Mouse (Mus musculus): Measurements from ENCODE around the gene Aaed1. TPM values are rescaled to one million over a fixed set of nuclear protein-coding genes. Genes with fewer than 3 reads are reported as not detected.

Aaed1 gene
- polyA plus RNA-seq, 1 experiment from 2014 or later = 7.9 TPM

DNA sequence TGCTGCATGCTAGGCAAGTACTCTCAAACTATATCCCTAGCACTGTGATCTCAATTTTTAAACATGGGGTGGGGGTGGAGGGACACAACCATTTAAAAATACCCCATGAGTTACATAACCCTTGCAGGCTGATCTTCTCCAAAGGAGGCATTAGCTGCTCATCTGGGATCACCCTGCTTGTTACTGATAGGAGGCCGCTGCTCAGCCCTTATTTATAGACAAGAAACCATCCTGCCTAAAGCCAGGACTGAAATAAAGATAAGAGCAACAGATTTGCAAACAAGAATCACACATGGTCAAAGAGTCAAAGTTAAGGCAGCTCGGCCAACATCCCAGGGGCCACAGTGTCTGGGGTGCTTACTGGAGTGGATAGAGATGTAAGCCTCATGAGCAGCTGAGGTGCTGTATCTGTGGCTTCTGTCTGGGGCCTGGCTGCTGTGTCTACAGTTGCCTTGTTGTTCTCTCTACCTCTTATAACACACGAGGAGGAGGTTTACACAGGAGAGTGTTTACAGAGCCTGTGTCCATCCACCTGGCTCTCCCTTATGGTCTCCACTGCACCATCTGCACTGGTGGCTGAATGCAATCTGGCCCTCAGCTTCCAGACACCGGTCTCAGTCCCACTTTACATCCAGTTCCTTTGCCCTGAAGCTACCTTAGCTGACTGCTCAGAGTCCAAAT, 75.4 kb downstream of the Aaed1 start:
- ATAC-seq (peak; percentile 40; the same call in 1 of the 2 replicates), DNase-seq (ENCODE audit: low spot score) (no peak)
- no peaks in the 10 kb centered on the region for H3K27me3 ChIP-seq (replicated peaks; ENCODE audit: control insufficient read depth, insufficient read depth, low read length)
- H3K4me1 ChIP-seq (ENCODE audit: control insufficient read depth, insufficient read depth, low read length) = no peaks in the 10 kb centered on the region
- H3K4me2 ChIP-seq (ENCODE audit: low read length) = no peak overlapping the region
- no peak overlapping the region for H3K9ac ChIP-seq (ENCODE audit: low read length)
- WGBS = 73% methylated on average over 4 of the region's 4 CpGs
- H3K4me3 ChIP-seq (ENCODE audit: low read depth, low read length) = no peak overlapping the region
- H3K27ac ChIP-seq (ENCODE audit: low read depth, low read length) = no peak overlapping the region
- H3K36me3 ChIP-seq (ENCODE audit: control insufficient read depth, insufficient read depth, low read length) = no peaks in the 10 kb centered on the region
- H3K9me3 ChIP-seq (replicated peaks; ENCODE audit: control insufficient read depth, low read length) = no peaks in the 10 kb centered on the region

DNA sequence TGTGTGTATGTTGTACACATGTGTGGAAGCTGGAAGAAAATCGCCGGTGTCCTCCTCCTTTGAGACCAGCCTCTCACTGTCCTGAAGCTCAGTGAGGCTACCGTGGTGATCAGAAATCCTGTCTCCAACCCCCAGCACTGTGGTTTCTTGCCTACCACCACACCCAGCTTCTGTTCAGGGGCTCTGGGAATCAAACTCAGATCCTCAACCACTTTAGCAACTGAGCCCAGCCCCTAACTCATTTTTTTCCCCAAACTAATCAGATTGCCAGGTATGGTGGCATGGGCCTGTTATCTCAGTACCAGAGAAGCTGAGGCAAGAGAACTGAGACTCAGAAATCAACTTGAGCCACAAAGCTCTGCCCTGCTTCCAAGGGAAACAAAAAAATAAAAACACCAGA, 76.7 kb downstream of the Aaed1 start:
- Histone ChIP-seq H3K9ac (ENCODE audit: low read length) (no peak overlapping the region), H3K27ac (ENCODE audit: low read depth, low read length) (no peak overlapping the region), H3K27me3 (replicated peaks; ENCODE audit: control insufficient read depth, insufficient read depth, low read length) (no peaks in the 10 kb centered on the region), H3K9me3 (replicated peaks; ENCODE audit: control insufficient read depth, low read length) (no peaks in the 10 kb centered on the region), H3K4me1 (ENCODE audit: control insufficient read depth, insufficient read depth, low read length) (no peaks in the 10 kb centered on the region), H3K36me3 (ENCODE audit: control insufficient read depth, insufficient read depth, low read length) (no peaks in the 10 kb centered on the region), H3K4me2 (ENCODE audit: low read length) (no peak overlapping the region), H3K4me3 (ENCODE audit: low read depth, low read length) (no peak overlapping the region)
- DNase-seq (ENCODE audit: low spot score) (no peak), ATAC-seq (no peak)
- WGBS = 83% methylated on average over 3 of the region's 3 CpGs

DNA sequence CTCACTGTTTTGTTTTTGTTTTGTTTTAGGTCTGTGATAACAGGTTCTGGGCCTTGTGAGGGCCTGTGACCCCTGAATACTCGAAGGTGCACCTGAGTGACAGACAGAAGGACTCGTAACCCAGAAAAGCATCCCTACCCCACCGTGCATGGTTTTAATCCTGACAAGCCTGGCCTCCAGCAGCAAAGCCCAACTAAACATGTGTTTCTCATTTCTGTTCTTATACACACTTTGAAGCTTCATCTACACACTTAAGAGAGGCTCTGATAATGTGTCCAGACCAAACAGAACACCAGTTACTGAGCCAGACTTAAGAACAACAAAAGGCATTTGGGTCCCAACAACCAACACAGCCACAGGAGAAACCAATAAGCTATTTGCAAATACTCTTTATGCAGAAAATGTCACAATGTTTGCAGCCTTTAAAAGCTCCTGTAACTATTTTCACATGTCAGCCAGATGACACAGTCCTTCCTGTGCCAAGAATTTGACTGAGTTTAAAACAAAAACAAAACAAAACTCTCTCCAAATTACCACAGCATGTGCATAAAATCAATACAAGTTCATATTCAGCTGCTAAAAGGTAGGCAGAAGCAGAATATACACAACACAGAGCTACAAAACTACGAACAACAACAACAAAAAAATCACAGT, 77.3 kb downstream of the Aaed1 start:
- WGBS = 76% methylated on average over 4 of the region's 4 CpGs
- H3K9me3 ChIP-seq (replicated peaks; ENCODE audit: control insufficient read depth, low read length) = no peaks in the 10 kb centered on the region
- ATAC-seq (no peak), DNase-seq (ENCODE audit: low spot score) (peak; percentile 40)
- no peak overlapping the region for H3K4me2 ChIP-seq (ENCODE audit: low read length)
- H3K4me3 ChIP-seq (ENCODE audit: low read depth, low read length) = no peak overlapping the region
- H3K27ac ChIP-seq (ENCODE audit: low read depth, low read length) = no peak overlapping the region
- no peaks in the 10 kb centered on the region for H3K36me3 ChIP-seq (ENCODE audit: control insufficient read depth, insufficient read depth, low read length)
- no peaks in the 10 kb centered on the region for H3K27me3 ChIP-seq (replicated peaks; ENCODE audit: control insufficient read depth, insufficient read depth, low read length)
- no peaks in the 10 kb centered on the region for H3K4me1 ChIP-seq (ENCODE audit: control insufficient read depth, insufficient read depth, low read length)
- H3K9ac ChIP-seq (ENCODE audit: low read length) = no peak overlapping the region

DNA sequence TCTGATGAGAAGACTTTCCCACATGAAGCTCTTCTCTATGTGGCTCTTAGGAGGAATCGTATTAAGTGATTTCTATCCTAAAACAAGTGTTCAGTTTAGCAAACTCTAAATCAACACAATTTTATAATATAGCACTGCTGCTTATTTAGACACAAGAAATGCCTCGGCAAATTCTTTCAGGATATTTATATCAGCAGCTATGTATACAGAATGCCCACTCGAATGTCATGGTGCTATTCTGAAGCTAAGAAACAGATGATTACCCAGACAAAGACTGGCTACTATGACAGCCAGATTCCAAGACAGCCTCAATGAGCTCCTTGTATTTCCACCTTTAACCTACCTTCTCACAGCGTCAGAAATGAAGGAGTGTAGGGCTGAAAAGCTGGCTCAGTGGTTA, 79.4 kb downstream of the Aaed1 start:
- H3K27me3 ChIP-seq (replicated peaks; ENCODE audit: control insufficient read depth, insufficient read depth, low read length) = no peaks in the 10 kb centered on the region
- DNase-seq (ENCODE audit: low spot score) = no peak
- WGBS = 85% methylated on average over 4 of the region's 4 CpGs
- no peaks in the 10 kb centered on the region for H3K4me1 ChIP-seq (ENCODE audit: control insufficient read depth, insufficient read depth, low read length)
- H3K4me2 ChIP-seq (ENCODE audit: low read length) = no peak overlapping the region
- ATAC-seq = no peak
- H3K36me3 ChIP-seq (ENCODE audit: control insufficient read depth, insufficient read depth, low read length) = no peaks in the 10 kb centered on the region
- H3K4me3 ChIP-seq (ENCODE audit: low read depth, low read length) = no peak overlapping the region
- no peaks in the 10 kb centered on the region for H3K9me3 ChIP-seq (replicated peaks; ENCODE audit: control insufficient read depth, low read length)
- H3K27ac ChIP-seq (ENCODE audit: low read depth, low read length) = no peak overlapping the region
- no peak overlapping the region for H3K9ac ChIP-seq (ENCODE audit: low read length)

DNA sequence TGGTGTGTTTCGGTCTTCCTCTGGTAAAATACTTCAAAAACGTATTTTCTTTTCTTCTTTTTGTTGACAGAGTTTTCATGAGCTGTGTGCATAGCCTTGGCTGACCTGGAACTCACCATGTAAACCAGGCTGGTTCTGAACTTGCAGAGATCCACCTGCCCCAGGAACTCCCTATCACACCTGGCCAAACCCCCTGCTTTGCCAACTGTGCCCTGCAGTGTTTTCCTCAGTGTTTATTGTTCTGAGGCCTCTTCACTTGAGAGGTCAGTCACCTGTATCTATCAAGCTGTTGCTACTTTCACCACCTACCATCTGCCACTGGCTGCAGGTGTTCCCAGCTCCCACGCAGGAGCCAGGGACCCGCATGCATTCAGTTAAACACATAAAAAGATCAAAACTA, 85.8 kb downstream of the Aaed1 start:
- no peak overlapping the region for H3K27ac ChIP-seq (ENCODE audit: low read depth, low read length)
- H3K9ac ChIP-seq (ENCODE audit: low read length) = no peak overlapping the region
- no peak for ATAC-seq
- H3K4me2 ChIP-seq (ENCODE audit: low read length) = no peak overlapping the region
- no peaks in the 10 kb centered on the region for H3K27me3 ChIP-seq (replicated peaks; ENCODE audit: control insufficient read depth, insufficient read depth, low read length)
- H3K36me3 ChIP-seq (ENCODE audit: control insufficient read depth, insufficient read depth, low read length) = no peaks in the 10 kb centered on the region
- 90% methylated on average over 4 of the region's 4 CpGs for WGBS
- no peaks in the 10 kb centered on the region for H3K4me1 ChIP-seq (ENCODE audit: control insufficient read depth, insufficient read depth, low read length)
- no peak overlapping the region for H3K4me3 ChIP-seq (ENCODE audit: low read depth, low read length)
- no peaks in the 10 kb centered on the region for H3K9me3 ChIP-seq (replicated peaks; ENCODE audit: control insufficient read depth, low read length)
- no peak for DNase-seq (ENCODE audit: low spot score)

DNA sequence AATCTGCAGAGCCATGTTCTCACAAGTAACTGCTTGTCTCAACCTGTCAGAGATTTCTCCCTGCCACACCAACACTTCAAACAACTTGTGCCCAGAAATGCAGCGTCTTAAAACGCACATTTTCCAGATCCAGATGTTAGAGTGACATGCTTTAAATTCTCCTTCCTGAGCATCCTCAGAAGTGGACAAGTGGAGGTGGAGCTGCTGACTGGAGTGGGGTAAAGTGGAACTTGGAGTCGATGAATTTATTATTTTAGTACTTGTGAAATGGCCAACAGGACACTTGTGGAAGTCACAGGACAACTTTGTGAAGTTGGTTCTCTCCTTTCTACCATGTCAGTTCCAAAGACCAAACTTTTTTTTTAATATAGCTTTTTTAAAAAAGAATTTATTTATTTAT, 86.8 kb downstream of the Aaed1 start:
- DNase-seq (ENCODE audit: low spot score) = no peak
- H3K9me3 ChIP-seq (replicated peaks; ENCODE audit: control insufficient read depth, low read length) = no peaks in the 10 kb centered on the region
- no peak overlapping the region for H3K9ac ChIP-seq (ENCODE audit: low read length)
- WGBS = 97% methylated on average over 3 of the region's 3 CpGs
- H3K4me3 ChIP-seq (ENCODE audit: low read depth, low read length) = no peak overlapping the region
- H3K36me3 ChIP-seq (ENCODE audit: control insufficient read depth, insufficient read depth, low read length) = no peaks in the 10 kb centered on the region
- H3K27me3 ChIP-seq (replicated peaks; ENCODE audit: control insufficient read depth, insufficient read depth, low read length) = no peaks in the 10 kb centered on the region
- no peak overlapping the region for H3K4me2 ChIP-seq (ENCODE audit: low read length)
- no peak overlapping the region for H3K27ac ChIP-seq (ENCODE audit: low read depth, low read length)
- no peaks in the 10 kb centered on the region for H3K4me1 ChIP-seq (ENCODE audit: control insufficient read depth, insufficient read depth, low read length)
- ATAC-seq = no peak

Other genes starting within 250 kb of the Aaed1 start
- not detected in 2 replicates for gene Hsd17b3, start 223.5 kb downstream of the Aaed1 start, polyA plus RNA-seq (2014; fragmentation: Nextera tagmentation; extraction: Ambion mirVana)
- 0.76 and 1.2 TPM in 2 replicates for gene Slc35d2, start 183.3 kb downstream of the Aaed1 start, polyA plus RNA-seq (2014; fragmentation: Nextera tagmentation; extraction: Ambion mirVana)
- 13.0 and 15.0 TPM in 2 replicates for gene Zfp367, start 159.5 kb downstream of the Aaed1 start, polyA plus RNA-seq (2014; fragmentation: Nextera tagmentation; extraction: Ambion mirVana)
- gene Habp4, start 150.9 kb downstream of the Aaed1 start, polyA plus RNA-seq (2014; fragmentation: Nextera tagmentation; extraction: Ambion mirVana) = 17.5 and 18.1 TPM in 2 replicates
- 3.1 and 3.5 TPM in 2 replicates for gene Cdc14b, start 37.4 kb downstream of the Aaed1 start, polyA plus RNA-seq (2014; fragmentation: Nextera tagmentation; extraction: Ambion mirVana)
- gene Ctsl, start 58.2 kb upstream of the Aaed1 start, polyA plus RNA-seq (2014; fragmentation: Nextera tagmentation; extraction: Ambion mirVana) = 124 and 136 TPM in 2 replicates
- gene Cdk20, start 119.6 kb upstream of the Aaed1 start, polyA plus RNA-seq (2014; fragmentation: Nextera tagmentation; extraction: Ambion mirVana) = 22.0 and 24.1 TPM in 2 replicates
- not detected in 2 replicates for gene Fam240b, start 185.1 kb upstream of the Aaed1 start, polyA plus RNA-seq (2014; fragmentation: Nextera tagmentation; extraction: Ambion mirVana)

Measured in forebrain, embryonic 14.5 days (tissue).